Mouse (Mus musculus): ENCODE measurements around the gene Batf3. TPM values are rescaled to one million over a fixed set of nuclear protein-coding genes. Genes with fewer than 3 reads are reported as not detected.

Batf3 gene
- total RNA-seq (2014; rRNA removed) (1.4 and 1.8 TPM in 2 replicates), polyA plus RNA-seq (2015; fragmentation: Nextera tagmentation; extraction: Ambion mirVana) (1.2 and 1.3 TPM in 2 replicates)

DNA sequence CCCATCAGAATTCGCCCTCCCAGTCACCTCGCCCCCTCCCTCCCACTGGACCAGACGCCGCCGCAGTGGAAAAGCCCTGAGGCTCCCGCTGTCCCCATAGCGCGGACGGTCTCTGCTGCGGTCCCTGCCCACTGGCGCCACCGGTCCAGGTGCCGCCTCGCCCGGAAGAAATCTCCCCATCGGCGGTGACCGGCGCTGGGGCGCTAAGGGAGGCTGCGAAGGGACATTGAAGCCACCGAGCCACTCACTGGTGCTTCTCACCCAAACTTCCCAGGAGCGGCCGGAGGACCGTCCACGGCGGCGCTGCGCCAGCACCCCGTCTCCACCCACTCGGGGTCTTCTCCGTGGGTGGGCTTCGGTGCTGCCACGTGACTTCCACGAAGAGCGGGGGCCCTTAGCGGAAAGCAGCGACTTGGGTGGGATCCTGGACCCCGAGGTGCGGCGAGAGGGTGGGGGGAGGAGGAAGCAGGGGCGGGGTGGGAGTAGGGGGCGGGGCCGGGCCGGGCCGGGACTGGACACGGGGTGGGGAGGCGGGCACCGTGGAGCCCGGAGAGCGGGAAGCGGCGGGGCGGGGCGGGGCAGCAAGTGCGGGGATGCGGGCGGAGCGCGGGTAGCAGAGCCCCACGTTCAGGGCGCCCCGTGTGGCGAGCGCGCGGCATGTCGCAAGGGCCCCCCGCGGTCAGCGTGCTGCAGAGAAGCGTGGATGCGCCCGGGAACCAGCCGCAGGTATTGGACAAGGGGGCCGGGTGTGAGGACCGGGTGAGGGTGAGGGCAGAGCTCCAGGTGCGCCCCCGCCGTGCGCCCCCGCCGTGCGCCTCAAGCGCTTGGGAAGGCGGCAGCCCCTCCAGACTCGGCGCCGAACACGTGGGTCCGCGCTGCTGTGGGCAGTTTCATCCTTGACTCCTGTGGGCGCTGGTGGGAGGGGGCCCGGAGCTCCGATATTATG lies at the start of gene Batf3:
Gene Batf3, plus strand, starts transcription at position 46 of the 946 bp plus-strand sequence.
- peak; percentile 68 for TF ChIP-seq CTCF (IDR thresholded peaks at IDR 0.05; ENCODE audit: low read depth)
- peak within 1 kb of the TSS; percentile 49 for H3K4me3 ChIP-seq (ENCODE audit: low read depth, low read length)
- H3K36me3 ChIP-seq (ENCODE audit: insufficient read depth): no peaks in the 10 kb centered on the region
- H3K9ac ChIP-seq: peak within 1 kb of the TSS; percentile 47
- peak; percentile 40 for DNase-seq
- WGBS: 3% methylated on average over 88 of the region's 95 CpGs
- no peak within 1 kb of the TSS for H3K27ac ChIP-seq (ENCODE audit: low read depth, low read length)
- no peaks in the 10 kb centered on the region for H3K9me3 ChIP-seq (ENCODE audit: low read length)
- peak; percentile 80 for ATAC-seq
- H3K27me3 ChIP-seq (ENCODE audit: insufficient read depth, low read length): 0 out of 2 replicates have a peak, but pooled peaks cover 3% of the 10 kb centered on the region
- no peaks in the 10 kb centered on the region for H3K4me1 ChIP-seq (ENCODE audit: insufficient read depth)
- H3K4me2 ChIP-seq (ENCODE audit: low read depth): peak within 1 kb of the TSS; percentile 99

DNA sequence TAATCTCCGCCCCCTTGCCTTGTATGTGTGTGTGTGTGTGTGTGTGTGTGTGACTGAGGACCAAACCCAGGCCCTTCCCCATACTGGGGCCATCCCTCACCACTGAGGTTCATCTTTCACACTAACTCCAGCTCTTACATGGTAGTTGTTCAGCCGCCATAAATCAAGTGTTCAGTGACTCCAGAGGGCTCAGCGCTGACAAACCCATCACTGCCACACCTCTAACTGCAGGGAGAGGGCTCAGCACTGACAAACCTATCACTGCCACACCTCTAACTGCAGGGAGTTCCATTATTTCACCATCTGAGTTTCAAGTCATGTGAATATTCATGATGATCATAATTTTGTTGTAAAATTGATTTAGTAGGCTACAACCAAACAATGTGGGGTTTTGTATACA lies 44.1 kb upstream of the Batf3 start:
- H3K27ac ChIP-seq (ENCODE audit: low read depth, low read length): no peak overlapping the region
- no peak overlapping the region for H3K4me2 ChIP-seq (ENCODE audit: low read depth)
- H3K36me3 ChIP-seq (ENCODE audit: insufficient read depth): no peaks in the 10 kb centered on the region
- no peaks in the 10 kb centered on the region for H3K4me1 ChIP-seq (ENCODE audit: insufficient read depth)
- no peaks in the 10 kb centered on the region for H3K9me3 ChIP-seq (ENCODE audit: low read length)
- DNase-seq (no peak), ATAC-seq (no peak)
- WGBS: 91% methylated on average over 3 of the region's 3 CpGs
- no peaks in the 10 kb centered on the region for H3K27me3 ChIP-seq (ENCODE audit: insufficient read depth, low read length)
- no peak overlapping the region for H3K9ac ChIP-seq
- no peak for TF ChIP-seq CTCF (IDR thresholded peaks at IDR 0.05; ENCODE audit: low read depth)
- no peak overlapping the region for H3K4me3 ChIP-seq (ENCODE audit: low read depth, low read length)

DNA sequence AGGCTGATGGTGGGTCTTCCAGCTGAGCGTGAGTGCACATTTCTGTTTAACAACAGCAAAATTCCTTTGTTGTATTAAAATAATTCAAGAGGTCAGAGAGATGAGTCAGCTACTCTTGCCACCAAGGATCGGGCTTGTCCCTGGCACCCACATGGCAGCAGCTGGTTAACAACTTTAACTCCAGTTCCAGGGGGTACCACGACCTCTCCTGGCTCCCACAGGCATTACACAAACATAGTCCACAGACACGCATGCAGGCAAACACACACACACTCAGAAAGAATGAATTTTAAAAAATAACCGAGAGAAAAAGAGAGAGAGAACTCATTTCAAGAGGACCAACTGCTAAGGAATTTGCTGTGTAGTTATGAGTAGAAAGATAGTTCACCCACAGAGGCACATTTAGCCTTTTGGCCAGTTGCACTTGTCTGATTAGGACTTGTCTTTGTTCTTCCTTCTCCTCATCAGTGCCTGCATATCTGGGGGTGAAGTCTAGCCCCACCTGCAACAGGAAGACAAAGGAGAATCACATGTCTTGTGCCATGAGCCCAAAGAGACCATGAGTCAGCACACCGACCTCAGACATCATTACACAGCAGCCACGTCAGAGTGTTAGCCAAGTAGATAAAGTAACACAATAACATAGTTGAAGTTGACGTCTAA lies 42.6 kb upstream of the Batf3 start:
- no peak overlapping the region for H3K27ac ChIP-seq (ENCODE audit: low read depth, low read length)
- no peak for TF ChIP-seq CTCF (IDR thresholded peaks at IDR 0.05; ENCODE audit: low read depth)
- no peaks in the 10 kb centered on the region for H3K27me3 ChIP-seq (ENCODE audit: insufficient read depth, low read length)
- no peak for DNase-seq
- H3K4me2 ChIP-seq (ENCODE audit: low read depth): no peak overlapping the region
- H3K9me3 ChIP-seq (ENCODE audit: low read length): no peaks in the 10 kb centered on the region
- no peak overlapping the region for H3K9ac ChIP-seq
- no peak overlapping the region for H3K4me3 ChIP-seq (ENCODE audit: low read depth, low read length)
- no peak for ATAC-seq
- WGBS: 70% methylated on average over 8 of the region's 8 CpGs
- H3K4me1 ChIP-seq (ENCODE audit: insufficient read depth): no peaks in the 10 kb centered on the region
- no peaks in the 10 kb centered on the region for H3K36me3 ChIP-seq (ENCODE audit: insufficient read depth)

DNA sequence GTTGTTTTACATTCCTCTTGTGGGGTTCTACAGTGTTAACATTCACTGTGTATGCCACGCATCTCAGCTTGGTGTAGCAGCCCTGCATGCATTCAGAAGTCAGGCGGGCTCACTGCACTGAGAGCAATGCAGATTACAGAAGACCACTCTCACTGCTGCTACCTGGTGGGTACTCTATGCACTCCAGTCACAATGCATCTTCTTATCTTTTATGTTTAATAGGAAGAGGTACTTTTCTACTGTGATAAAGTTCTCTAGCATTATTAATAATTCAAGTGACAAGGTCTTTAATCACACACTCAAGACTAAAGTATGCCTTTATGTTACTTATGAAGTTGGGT lies 42.1 kb upstream of the Batf3 start:
- H3K9ac ChIP-seq: no peak overlapping the region
- peak; percentile 31 for TF ChIP-seq CTCF (IDR thresholded peaks at IDR 0.05; ENCODE audit: low read depth)
- WGBS: 69% methylated on average over 2 of the region's 2 CpGs
- no peak overlapping the region for H3K27ac ChIP-seq (ENCODE audit: low read depth, low read length)
- no peaks in the 10 kb centered on the region for H3K4me1 ChIP-seq (ENCODE audit: insufficient read depth)
- no peak overlapping the region for H3K4me2 ChIP-seq (ENCODE audit: low read depth)
- H3K27me3 ChIP-seq (ENCODE audit: insufficient read depth, low read length): no peaks in the 10 kb centered on the region
- no peaks in the 10 kb centered on the region for H3K9me3 ChIP-seq (ENCODE audit: low read length)
- ATAC-seq (no peak), DNase-seq (no peak)
- H3K4me3 ChIP-seq (ENCODE audit: low read depth, low read length): no peak overlapping the region
- H3K36me3 ChIP-seq (ENCODE audit: insufficient read depth): no peaks in the 10 kb centered on the region

DNA sequence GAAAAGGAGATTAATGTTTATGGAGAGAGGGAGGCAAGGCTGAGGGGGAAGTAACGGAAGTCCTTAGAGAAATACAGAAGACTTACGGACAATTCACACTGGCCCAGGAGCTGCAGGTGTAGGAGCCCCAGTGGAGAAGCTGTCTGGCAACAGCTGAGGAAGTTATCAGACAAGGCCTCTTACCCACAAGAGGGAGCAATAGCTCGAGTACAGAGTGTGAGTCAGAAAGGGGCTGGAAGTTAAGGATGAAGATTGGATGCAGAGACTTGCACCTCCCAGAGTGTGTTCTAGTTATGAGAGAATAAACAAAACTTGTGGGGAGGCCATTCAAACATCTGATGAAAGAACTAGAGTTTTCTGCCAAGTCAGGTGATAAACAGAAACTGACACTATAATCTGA lies 40.2 kb upstream of the Batf3 start:
- no peak for ATAC-seq
- TF ChIP-seq CTCF (IDR thresholded peaks at IDR 0.05; ENCODE audit: low read depth): peak; percentile 20; the same call in 1 of the 2 replicates
- Histone ChIP-seq H3K4me3 (ENCODE audit: low read depth, low read length) (no peak overlapping the region), H3K9me3 (ENCODE audit: low read length) (no peaks in the 10 kb centered on the region), H3K9ac (no peak overlapping the region), H3K4me1 (ENCODE audit: insufficient read depth) (peaks cover 6% of the 10 kb centered on the region; the same call in 1 of the 2 replicates), H3K36me3 (ENCODE audit: insufficient read depth) (no peaks in the 10 kb centered on the region), H3K27ac (ENCODE audit: low read depth, low read length) (no peak overlapping the region), H3K4me2 (ENCODE audit: low read depth) (no peak overlapping the region), H3K27me3 (ENCODE audit: insufficient read depth, low read length) (no peaks in the 10 kb centered on the region)
- no peak for DNase-seq
- WGBS: 69% methylated on average over 3 of the region's 3 CpGs

DNA sequence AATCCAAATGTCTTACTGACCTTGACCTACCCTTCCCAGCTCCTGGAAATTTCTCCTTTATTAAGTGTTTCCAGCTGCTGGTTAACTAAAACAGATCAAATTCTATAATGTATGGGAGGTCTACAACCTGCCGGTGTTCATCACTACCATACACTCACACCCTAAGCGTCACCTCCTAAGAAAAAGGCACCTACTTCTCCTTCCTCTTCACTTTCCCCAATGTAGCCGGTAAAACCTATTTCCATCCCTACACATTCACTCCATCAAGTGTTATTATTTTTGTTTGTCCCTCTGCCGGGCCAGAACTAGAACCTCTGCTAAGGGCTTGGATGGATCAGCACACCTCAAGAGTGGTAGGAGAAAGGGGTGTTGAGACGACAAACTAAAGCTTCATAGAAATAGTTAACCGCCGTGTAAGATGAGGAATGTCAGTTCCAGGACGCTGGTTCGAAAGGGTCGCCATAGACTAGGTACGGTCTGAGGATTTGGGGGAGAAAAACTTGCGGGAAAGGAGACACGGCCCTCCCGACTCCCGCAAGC lies 35.3 kb upstream of the Batf3 start:
- H3K9me3 ChIP-seq (ENCODE audit: low read length): no peaks in the 10 kb centered on the region
- peak overlapping the region; percentile 96 for H3K4me2 ChIP-seq (ENCODE audit: low read depth)
- H3K9ac ChIP-seq: peak overlapping the region; percentile 82
- H3K4me1 ChIP-seq (ENCODE audit: insufficient read depth): peaks cover 6% of the 10 kb centered on the region
- H3K27me3 ChIP-seq (ENCODE audit: insufficient read depth, low read length): no peaks in the 10 kb centered on the region
- no peak for TF ChIP-seq CTCF (IDR thresholded peaks at IDR 0.05; ENCODE audit: low read depth)
- peak overlapping the region; percentile 67 for H3K4me3 ChIP-seq (ENCODE audit: low read depth, low read length)
- H3K27ac ChIP-seq (ENCODE audit: low read depth, low read length): peak overlapping the region; percentile 66
- H3K36me3 ChIP-seq (ENCODE audit: insufficient read depth): no peaks in the 10 kb centered on the region
- peak; percentile 64 for ATAC-seq
- DNase-seq: no peak
- WGBS: 5% methylated on average over 15 of the region's 15 CpGs

Measured in forebrain, postnatal 0 days (tissue).